Mouse (Mus musculus) liver, postnatal 0 days (tissue): Measurements from ENCODE around the gene Ksr2. TPM values are rescaled to one million over a fixed set of nuclear protein-coding genes. Genes with fewer than 3 reads are reported as not detected.
"Not testable (repeated sequence)": the region's sequence is repeated elsewhere in the genome, so short reads cannot be mapped to it uniquely, and the experiment has no call there.

Experiments
- ATAC-seq: fragments of 200-750 bp; cut with Nextera tagmentation; 2 replicates; pipeline ENCODE4 v1.8.0; 2017; ENCODE audit warnings: mild to moderate bottlenecking, moderate library complexity
- DNase-seq: peaks from one replicate; pipeline ENCODE4 v3.0.0-alpha.2; 2016
- H3K27ac ChIP-seq: fragments of 300-500 bp; sonication (generic); 2 replicates; pipeline ENCODE4 v1.5.1; 2014; ENCODE audit warnings: antibody characterized with exemption, moderate library complexity, mild to moderate bottlenecking, low read depth
- H3K27me3 ChIP-seq: fragments of 300-500 bp; sonication (generic); 2 replicates; pipeline ENCODE4 v1.6.1; 2014; ENCODE audit warnings: low read length, control low read depth, mixed read lengths; ENCODE audit not compliant: insufficient read depth
- H3K36me3 ChIP-seq: fragments of 300-500 bp; sonication (generic); replicated peaks from 2 replicates; pipeline ENCODE4 v1.6.1; 2014; ENCODE audit warnings: mild to moderate bottlenecking, control low read depth, low read length, moderate library complexity, mixed read lengths; ENCODE audit not compliant: insufficient read depth
- H3K4me1 ChIP-seq: fragments of 300-500 bp; sonication (generic); 2 replicates; pipeline ENCODE4 v1.6.1; 2014; ENCODE audit warnings: antibody characterized with exemption, mild to moderate bottlenecking, control low read depth; ENCODE audit not compliant: insufficient read depth
- H3K4me2 ChIP-seq: fragments of 300-500 bp; sonication (generic); 2 replicates; pipeline ENCODE4 v1.6.1; 2014; ENCODE audit warnings: low read depth, mild to moderate bottlenecking, low read length, moderate library complexity, mixed read lengths
- H3K4me3 ChIP-seq: fragments of 300-500 bp; sonication (generic); 2 replicates; pipeline ENCODE4 v1.5.1; 2014; ENCODE audit warnings: low read depth, low read length
- H3K9ac ChIP-seq: fragments of 300-500 bp; sonication (generic); replicated peaks from 2 replicates; pipeline ENCODE4 v1.6.1; 2014; ENCODE audit warnings: mild to moderate bottlenecking, moderate library complexity
- H3K9me3 ChIP-seq: fragments of 300-500 bp; sonication (generic); 2 replicates; pipeline ENCODE4 v1.6.1; 2016; ENCODE audit warnings: mild to moderate bottlenecking, control low read depth, low read length, mixed read lengths
- CTCF ChIP-seq: sonication (generic); IDR thresholded peaks from 2 replicates; pipeline ENCODE4 v1.5.1; 2016; ENCODE audit warnings: antibody characterized with exemption, low read depth
- EP300 ChIP-seq: IDR thresholded peaks from 2 replicates; pipeline ENCODE4 v1.6.1; 2016; ENCODE audit warnings: antibody characterized with exemption, low read depth, mild to moderate bottlenecking
- WGBS: fragments of 180-500 bp; shearing (Covaris S2); extraction: QIAGEN DNeasy Blood & Tissue Kit; methylation state at CpG from one replicate; pipeline ENCODE4 v1.1.7; 2014; ENCODE audit not compliant: insufficient replicate concordance; 5-methylcytosine and 5-hydroxymethylcytosine counted together
- polyA plus RNA-seq: library from polyadenylated mRNA; unstranded; fragments of >200 nt; fragmentation: Nextera tagmentation; extraction: Ambion mirVana; gene quantifications from 2 replicates; pipeline ENCODE4 v1.2.1, GENCODE M21; 2015

The Ksr2 gene
- polyA plus RNA-seq, 1 experiment from 2014 or later: 0.09 TPM

DNA sequence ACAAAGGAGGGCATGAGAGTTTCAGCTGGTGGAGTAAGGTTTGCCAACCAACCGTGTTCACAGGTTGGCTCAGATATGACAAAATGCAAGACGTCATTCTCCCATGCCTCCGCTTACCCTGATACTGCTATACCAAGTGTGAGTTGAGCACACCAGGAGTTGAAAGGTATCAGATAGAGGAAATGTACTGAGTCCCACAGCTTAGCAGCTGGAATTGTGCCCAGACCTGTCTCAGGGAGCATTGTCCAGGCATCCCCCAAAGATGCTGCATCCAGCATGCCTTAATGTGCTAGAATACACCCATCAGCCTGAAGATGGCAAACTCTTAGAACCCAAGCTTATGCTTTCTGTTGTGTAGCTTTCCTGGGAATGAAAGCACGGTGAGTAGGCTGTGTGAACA, 206.5 kb downstream of the Ksr2 start:
- TF ChIP-seq CTCF: no peak
- no peak for TF ChIP-seq EP300
- no peaks in the 10 kb centered on the region for H3K27me3 ChIP-seq
- H3K4me2 ChIP-seq: no peak overlapping the region
- ATAC-seq (no peak), DNase-seq (no peak)
- H3K27ac ChIP-seq: no peak overlapping the region
- no peak overlapping the region for H3K4me3 ChIP-seq
- no peaks in the 10 kb centered on the region for H3K4me1 ChIP-seq
- no peaks in the 10 kb centered on the region for H3K36me3 ChIP-seq
- no peak overlapping the region for H3K9ac ChIP-seq
- 73% methylated on average over 4 of the region's 4 CpGs for WGBS
- H3K9me3 ChIP-seq: no peaks in the 10 kb centered on the region

DNA sequence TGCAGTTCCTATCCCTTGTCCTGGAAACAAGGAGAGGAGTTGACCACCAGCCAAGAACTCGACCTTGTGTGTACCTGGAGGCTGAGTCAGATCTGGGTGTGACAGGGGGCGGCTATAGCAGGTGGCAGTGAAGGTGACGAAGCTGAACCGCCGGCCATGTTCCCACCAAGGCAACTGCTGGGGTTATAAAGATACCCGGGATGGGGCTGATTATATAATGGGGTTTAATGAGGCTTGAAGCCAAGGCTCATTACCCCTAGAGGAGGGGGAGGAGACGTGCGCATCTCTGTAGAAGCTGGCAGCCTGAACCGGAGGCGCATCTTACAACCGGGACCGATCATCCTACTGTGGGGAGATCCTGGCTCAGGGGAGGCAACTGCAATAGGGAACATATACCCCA, 208.4 kb downstream of the Ksr2 start:
- Histone ChIP-seq H3K27me3 (no peaks in the 10 kb centered on the region), H3K27ac (no peak overlapping the region), H3K4me3 (no peak overlapping the region), H3K36me3 (no peaks in the 10 kb centered on the region), H3K4me1 (no peaks in the 10 kb centered on the region), H3K9me3 (no peaks in the 10 kb centered on the region), H3K4me2 (no peak overlapping the region), H3K9ac (no peak overlapping the region)
- 74% methylated on average over 12 of the region's 12 CpGs for WGBS
- DNase-seq: no peak
- no peak for TF ChIP-seq CTCF
- TF ChIP-seq EP300: no peak
- no peak for ATAC-seq

DNA sequence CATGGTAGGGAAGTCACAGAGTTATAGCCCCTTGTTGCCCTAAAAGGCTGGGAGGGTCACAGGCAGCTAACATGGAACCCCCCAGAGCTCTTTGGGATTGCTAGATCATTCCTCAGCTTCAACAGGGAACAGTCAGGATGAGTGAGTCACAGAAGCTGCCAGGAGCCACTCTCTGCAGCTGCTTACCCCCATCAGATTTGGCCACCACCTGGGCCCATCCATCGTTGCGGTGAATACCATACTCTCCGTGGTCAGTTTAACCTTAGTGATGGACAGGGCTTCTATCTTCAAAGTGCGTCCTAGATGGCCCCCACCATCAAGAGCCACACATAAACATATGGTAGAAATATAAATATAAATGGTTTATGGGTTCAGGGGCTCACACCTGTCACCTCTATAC, 209.4 kb downstream of the Ksr2 start:
- 84% methylated on average over 4 of the region's 4 CpGs for WGBS
- H3K4me1 ChIP-seq, H3K27me3 ChIP-seq, H3K4me3 ChIP-seq, DNase-seq, H3K9me3 ChIP-seq, H3K4me2 ChIP-seq, ATAC-seq, H3K36me3 ChIP-seq, H3K9ac ChIP-seq, H3K27ac ChIP-seq: not testable (repeated sequence)

DNA sequence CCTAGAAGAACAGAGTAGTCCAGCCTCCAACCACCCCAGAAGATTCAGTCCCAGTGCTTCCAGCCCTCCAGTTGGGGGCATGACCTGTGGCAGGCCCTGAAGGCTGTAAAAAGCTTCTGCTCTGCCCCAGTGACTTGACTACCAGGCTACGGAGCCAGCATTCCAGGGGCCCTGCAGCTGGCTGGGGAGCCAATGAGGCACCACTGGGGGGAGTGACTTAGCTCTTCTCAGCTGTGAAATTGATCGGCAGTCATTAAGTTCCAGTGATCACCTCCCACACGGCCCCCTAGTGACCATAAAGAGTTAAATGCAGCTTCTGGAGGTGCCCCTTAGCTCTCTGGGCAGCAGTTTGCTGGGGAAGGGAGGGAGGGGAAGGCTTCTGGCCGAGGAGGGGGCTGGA, 213.1 kb downstream of the Ksr2 start:
- ATAC-seq (no peak), DNase-seq (no peak)
- Histone ChIP-seq H3K4me1 (no peaks in the 10 kb centered on the region), H3K27ac (no peak overlapping the region), H3K4me2 (no peak overlapping the region), H3K4me3 (no peak overlapping the region), H3K9me3 (no peaks in the 10 kb centered on the region), H3K9ac (no peak overlapping the region), H3K36me3 (no peaks in the 10 kb centered on the region), H3K27me3 (no peaks in the 10 kb centered on the region)
- WGBS: 20% methylated on average over 4 of the region's 4 CpGs
- TF ChIP-seq CTCF (no peak), EP300 (no peak)

DNA sequence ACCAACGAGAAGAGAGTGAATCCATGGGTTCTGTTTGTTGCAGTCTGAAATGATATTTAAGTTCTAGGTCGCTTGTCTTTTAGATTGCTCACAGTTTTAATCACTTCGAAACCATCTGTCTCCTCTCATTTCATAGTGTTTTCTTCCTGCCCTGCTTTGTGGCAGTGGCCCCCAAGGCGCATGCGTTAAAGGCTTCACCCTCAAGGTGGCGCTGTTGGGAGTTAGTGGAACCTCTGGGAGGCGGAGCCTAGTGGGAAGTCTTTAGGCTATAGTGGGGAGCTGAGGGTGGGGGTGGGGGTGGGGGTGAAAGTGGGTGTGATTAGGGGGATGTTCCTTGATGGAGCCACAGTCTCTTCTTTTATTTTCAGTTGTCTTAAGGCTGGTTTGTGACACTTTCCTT, 214.6 kb downstream of the Ksr2 start:
- Histone ChIP-seq H3K9me3 (no peaks in the 10 kb centered on the region), H3K36me3 (no peaks in the 10 kb centered on the region), H3K27ac (no peak overlapping the region), H3K9ac (no peak overlapping the region), H3K4me3 (no peak overlapping the region), H3K4me2 (no peak overlapping the region), H3K4me1 (no peaks in the 10 kb centered on the region), H3K27me3 (no peaks in the 10 kb centered on the region)
- ATAC-seq (no peak), DNase-seq (peak; percentile 56)
- 35% methylated on average over 7 of the region's 7 CpGs for WGBS
- TF ChIP-seq CTCF (peak; percentile 33), EP300 (no peak)

- Histone ChIP-seq H3K4me2 (no peak overlapping the region), H3K4me3 (no peak overlapping the region), H3K36me3 (no peaks in the 10 kb centered on the region), H3K27me3 (no peaks in the 10 kb centered on the region), H3K27ac (no peak overlapping the region), H3K9me3 (no peaks in the 10 kb centered on the region), H3K4me1 (no peaks in the 10 kb centered on the region), H3K9ac (no peak overlapping the region)
- WGBS: 79% methylated on average over 14 of the region's 14 CpGs
- no peak for TF ChIP-seq EP300
- TF ChIP-seq CTCF: no peak
- DNase-seq (no peak), ATAC-seq (no peak)
Measured at GRCm38 (mm10) chr5:117629570-117629969, 215.8 kb downstream of the Ksr2 start.

DNA sequence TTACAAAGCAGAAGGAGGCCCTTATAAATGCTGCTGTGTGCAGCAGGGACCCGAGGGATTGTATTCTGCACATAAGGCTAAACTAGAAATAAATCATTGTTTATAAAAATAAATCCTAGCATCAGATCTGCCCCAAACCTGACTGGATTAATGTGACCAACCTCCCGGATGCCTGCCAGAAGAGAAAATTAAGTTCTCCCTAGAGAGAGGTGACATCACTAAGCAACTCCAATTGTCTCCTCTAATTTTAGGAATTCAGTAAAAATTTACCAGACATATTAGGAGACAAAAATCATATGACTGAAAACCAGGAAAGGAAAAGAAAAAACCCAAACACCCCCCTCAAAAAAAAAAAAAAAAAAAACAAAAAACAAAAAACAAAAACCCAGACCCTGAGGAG, 221.4 kb downstream of the Ksr2 start:
- 71% methylated on average over 2 of the region's 2 CpGs for WGBS

More for the DNA sequence above, 221.4 kb downstream of the Ksr2 start:
- TF ChIP-seq CTCF (no peak), EP300 (no peak)
- no peak for DNase-seq
- Histone ChIP-seq H3K9ac (no peak overlapping the region), H3K9me3 (no peaks in the 10 kb centered on the region), H3K4me1 (no peaks in the 10 kb centered on the region), H3K36me3 (no peaks in the 10 kb centered on the region), H3K4me3 (no peak overlapping the region), H3K27ac (no peak overlapping the region), H3K27me3 (no peaks in the 10 kb centered on the region), H3K4me2 (no peak overlapping the region)
- no peak for ATAC-seq
